Mouse (Mus musculus): ENCODE measurements around the gene 2210016L21Rik. TPM values are rescaled to one million over a fixed set of nuclear protein-coding genes. Genes with fewer than 3 reads are reported as not detected.
A peak's percentile ranks its signal among the peaks of the same experiment; 100 is the strongest.
"Not testable (repeated sequence)": the region's sequence is repeated elsewhere in the genome, so short reads cannot be mapped to it uniquely, and the experiment has no call there.

The 2210016L21Rik gene
- polyA plus RNA-seq (2015; fragmentation: Nextera tagmentation; extraction: Ambion mirVana), result 132 and 135 TPM in 2 replicates

- 1% methylated on average over 39 of the region's 39 CpGs for WGBS
- Histone ChIP-seq H3K9me3 (no peaks in the 10 kb centered on the region), H3K4me2 (peak within 1 kb of the TSS; percentile 79), H3K27me3 (no peaks in the 10 kb centered on the region), H3K27ac (replicated peaks) (peak within 1 kb of the TSS; percentile 95), H3K4me1 (replicated peaks) (peaks cover 17% of the 10 kb centered on the region), H3K9ac (peak within 1 kb of the TSS; percentile 99), H3K4me3 (peak within 1 kb of the TSS; percentile 92), H3K36me3 (peaks cover 15% of the 10 kb centered on the region)
- ATAC-seq (ENCODE audit: low FRiP score, low read depth), result peak; percentile 92
These were observed at the start of gene 2210016L21Rik for GRCm38 (mm10) chr5:114942074-114942765. Gene 2210016L21Rik, plus strand, starts transcription at chr5:114942158.

GRCm38 (mm10) chr5:114895542-114895941 is 46.4 kb upstream of the 2210016L21Rik start:
- ATAC-seq (ENCODE audit: low FRiP score, low read depth), result no peak
- no peaks in the 10 kb centered on the region for H3K36me3 ChIP-seq
- H3K27ac ChIP-seq (replicated peaks), result no peak overlapping the region
- no peak overlapping the region for H3K9ac ChIP-seq
- H3K4me2 ChIP-seq, result no peak overlapping the region
- no peak overlapping the region for H3K4me3 ChIP-seq
- no peaks in the 10 kb centered on the region for H3K27me3 ChIP-seq
- no peaks in the 10 kb centered on the region for H3K9me3 ChIP-seq
- 96% methylated on average over 4 of the region's 4 CpGs for WGBS
- no peaks in the 10 kb centered on the region for H3K4me1 ChIP-seq (replicated peaks)

- Histone ChIP-seq H3K9me3 (no peaks in the 10 kb centered on the region), H3K4me2 (peak within 1 kb of the TSS; percentile 20; the same call in 1 of the 2 replicates), H3K9ac (no peak within 1 kb of the TSS), H3K4me3 (no peak within 1 kb of the TSS), H3K36me3 (no peaks in the 10 kb centered on the region), H3K27me3 (no peaks in the 10 kb centered on the region), H3K4me1 (replicated peaks) (no peaks in the 10 kb centered on the region), H3K27ac (replicated peaks) (no peak within 1 kb of the TSS)
- no peak for ATAC-seq (ENCODE audit: low FRiP score, low read depth)
- WGBS, result 70% methylated on average over 13 of the region's 13 CpGs
These were observed 45.1 kb upstream of the 2210016L21Rik start, which contains the start of gene Oasl2 for GRCm38 (mm10) chr5:114896688-114897373. Gene Oasl2, plus strand, starts transcription at chr5:114896936.

- no peak for ATAC-seq (ENCODE audit: low FRiP score, low read depth)
- Histone ChIP-seq H3K9me3 (no peaks in the 10 kb centered on the region), H3K4me1 (replicated peaks) (no peaks in the 10 kb centered on the region), H3K36me3 (no peaks in the 10 kb centered on the region), H3K27me3 (no peaks in the 10 kb centered on the region), H3K9ac (no peak overlapping the region), H3K4me2 (peak overlapping the region; percentile 20; the same call in 1 of the 2 replicates), H3K27ac (replicated peaks) (no peak overlapping the region), H3K4me3 (no peak overlapping the region)
- WGBS, result 11% methylated on average over 7 of the region's 7 CpGs
These were observed 44.6 kb upstream of the 2210016L21Rik start for GRCm38 (mm10) chr5:114897374-114897793.

GRCm38 (mm10) chr5:114898857-114899256 is 43.1 kb upstream of the 2210016L21Rik start:
- Histone ChIP-seq H3K4me1 (replicated peaks) (no peaks in the 10 kb centered on the region), H3K27ac (replicated peaks) (no peak overlapping the region), H3K9me3 (no peaks in the 10 kb centered on the region), H3K27me3 (no peaks in the 10 kb centered on the region), H3K4me3 (no peak overlapping the region), H3K36me3 (no peaks in the 10 kb centered on the region), H3K9ac (no peak overlapping the region), H3K4me2 (no peak overlapping the region)
- no peak for ATAC-seq (ENCODE audit: low FRiP score, low read depth)
- 86% methylated on average over 7 of the region's 7 CpGs for WGBS

GRCm38 (mm10) chr5:114902413-114902812 is 39.5 kb upstream of the 2210016L21Rik start:
- no peaks in the 10 kb centered on the region for H3K4me1 ChIP-seq (replicated peaks)
- H3K27me3 ChIP-seq, result no peaks in the 10 kb centered on the region
- no peak overlapping the region for H3K4me2 ChIP-seq
- 28% methylated on average over 1 of the region's 1 CpGs for WGBS
- H3K9me3 ChIP-seq, result no peaks in the 10 kb centered on the region
- no peaks in the 10 kb centered on the region for H3K36me3 ChIP-seq
- H3K9ac ChIP-seq, result no peak overlapping the region
- no peak overlapping the region for H3K27ac ChIP-seq (replicated peaks)
- ATAC-seq (ENCODE audit: low FRiP score, low read depth), result no peak
- H3K4me3 ChIP-seq, result no peak overlapping the region

GRCm38 (mm10) chr5:114908598-114909305 is 33.2 kb upstream of the 2210016L21Rik start:
- H3K27ac ChIP-seq (replicated peaks), result no peak overlapping the region
- no peaks in the 10 kb centered on the region for H3K9me3 ChIP-seq
- ATAC-seq (ENCODE audit: low FRiP score, low read depth), result no peak
- no peaks in the 10 kb centered on the region for H3K36me3 ChIP-seq
- no peak overlapping the region for H3K4me3 ChIP-seq
- H3K9ac ChIP-seq, result no peak overlapping the region
- H3K4me2 ChIP-seq, result no peak overlapping the region
- no peaks in the 10 kb centered on the region for H3K4me1 ChIP-seq (replicated peaks)
- WGBS, result 47% methylated on average over 13 of the region's 13 CpGs
- no peaks in the 10 kb centered on the region for H3K27me3 ChIP-seq

- Histone ChIP-seq H3K9me3 (no peaks in the 10 kb centered on the region), H3K4me1 (replicated peaks) (no peaks in the 10 kb centered on the region), H3K4me2 (no peak overlapping the region), H3K27me3 (no peaks in the 10 kb centered on the region), H3K27ac (replicated peaks) (no peak overlapping the region), H3K36me3 (no peaks in the 10 kb centered on the region), H3K4me3 (no peak overlapping the region), H3K9ac (no peak overlapping the region)
- no peak for ATAC-seq (ENCODE audit: low FRiP score, low read depth)
- 78% methylated on average over 4 of the region's 4 CpGs for WGBS
These were observed 28.3 kb upstream of the 2210016L21Rik start for GRCm38 (mm10) chr5:114913686-114914085.

GRCm38 (mm10) chr5:114914855-114915254 is 27.1 kb upstream of the 2210016L21Rik start:
- Histone ChIP-seq H3K9ac (no peak overlapping the region), H3K27ac (replicated peaks) (no peak overlapping the region), H3K36me3 (no peaks in the 10 kb centered on the region), H3K4me1 (replicated peaks) (no peaks in the 10 kb centered on the region), H3K4me3 (no peak overlapping the region), H3K27me3 (no peaks in the 10 kb centered on the region), H3K9me3 (no peaks in the 10 kb centered on the region), H3K4me2 (no peak overlapping the region)
- WGBS, result 85% methylated on average over 8 of the region's 8 CpGs
- ATAC-seq (ENCODE audit: low FRiP score, low read depth), result no peak

- WGBS, result 76% methylated on average over 5 of the region's 5 CpGs
- Histone ChIP-seq H3K9me3 (no peaks in the 10 kb centered on the region), H3K27ac (replicated peaks) (no peak overlapping the region), H3K4me3 (no peak overlapping the region), H3K36me3 (no peaks in the 10 kb centered on the region), H3K9ac (no peak overlapping the region), H3K4me2 (no peak overlapping the region), H3K27me3 (no peaks in the 10 kb centered on the region), H3K4me1 (replicated peaks) (no peaks in the 10 kb centered on the region)
- no peak for ATAC-seq (ENCODE audit: low FRiP score, low read depth)
These were observed 26.1 kb upstream of the 2210016L21Rik start for GRCm38 (mm10) chr5:114915854-114916253.

- Histone ChIP-seq H3K9me3 (no peaks in the 10 kb centered on the region), H3K4me3 (no peak overlapping the region), H3K9ac (no peak overlapping the region), H3K27ac (replicated peaks) (no peak overlapping the region), H3K36me3 (no peaks in the 10 kb centered on the region), H3K27me3 (no peaks in the 10 kb centered on the region), H3K4me1 (replicated peaks) (no peaks in the 10 kb centered on the region), H3K4me2 (no peak overlapping the region)
- 88% methylated on average over 4 of the region's 4 CpGs for WGBS
- no peak for ATAC-seq (ENCODE audit: low FRiP score, low read depth)
These were observed 25.2 kb upstream of the 2210016L21Rik start for GRCm38 (mm10) chr5:114916777-114917176.

- not testable (repeated sequence) for H3K9me3 ChIP-seq; H3K9ac ChIP-seq; ATAC-seq (ENCODE audit: low FRiP score, low read depth); H3K4me3 ChIP-seq; H3K27me3 ChIP-seq; H3K36me3 ChIP-seq; H3K4me1 ChIP-seq (replicated peaks); H3K27ac ChIP-seq (replicated peaks); H3K4me2 ChIP-seq
- whole genome bisulfite sequencing, result 97% methylated on average over 5 of the region's 5 CpGs
These were observed 24.6 kb upstream of the 2210016L21Rik start for GRCm38 (mm10) chr5:114917357-114917756.
